Mouse (Mus musculus) heart, postnatal 0 days (tissue): ENCODE measurements around the gene Zcchc2.

Experiments used
- CTCF ChIP-seq: IDR thresholded peaks from 2 replicates; pipeline ENCODE4 v1.5.1; 2016; ENCODE audit warnings: antibody characterized with exemption, control low read depth, low read depth
- EP300 ChIP-seq: IDR thresholded peaks from 2 replicates; pipeline ENCODE4 v1.6.1; 2016; ENCODE audit warnings: antibody characterized with exemption, low read depth

DNA sequence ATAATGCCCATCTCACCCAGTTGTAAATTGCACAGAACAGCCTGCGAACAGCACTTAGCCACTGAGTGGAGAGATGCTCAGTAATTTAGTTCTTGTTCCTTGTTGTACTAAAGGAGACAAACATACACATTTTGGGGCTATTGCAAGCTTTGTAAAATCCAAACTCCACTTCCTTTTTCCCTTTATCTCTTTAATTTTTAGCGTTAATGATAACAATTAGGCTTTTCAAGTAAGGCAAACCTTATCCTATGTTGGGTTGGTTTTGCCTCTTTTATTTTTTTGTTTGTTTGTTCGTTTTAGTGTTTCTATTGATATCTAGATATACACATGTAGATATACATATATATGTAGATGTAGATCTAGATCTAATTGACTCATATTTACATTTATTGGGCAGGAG lies 34.6 kb downstream of the Zcchc2 start:
- TF ChIP-seq CTCF, result no peak
- TF ChIP-seq EP300, result no peak
